Mouse (Mus musculus): ENCODE measurements around the gene Snx14. TPM values are rescaled to one million over a fixed set of nuclear protein-coding genes. Genes with fewer than 3 reads are reported as not detected.
A peak's percentile ranks its signal among the peaks of the same experiment; 100 is the strongest.

Gene Snx14
- total RNA-seq, 2 experiments from 2014 or later = 47.9 to 48.3 TPM

DNA sequence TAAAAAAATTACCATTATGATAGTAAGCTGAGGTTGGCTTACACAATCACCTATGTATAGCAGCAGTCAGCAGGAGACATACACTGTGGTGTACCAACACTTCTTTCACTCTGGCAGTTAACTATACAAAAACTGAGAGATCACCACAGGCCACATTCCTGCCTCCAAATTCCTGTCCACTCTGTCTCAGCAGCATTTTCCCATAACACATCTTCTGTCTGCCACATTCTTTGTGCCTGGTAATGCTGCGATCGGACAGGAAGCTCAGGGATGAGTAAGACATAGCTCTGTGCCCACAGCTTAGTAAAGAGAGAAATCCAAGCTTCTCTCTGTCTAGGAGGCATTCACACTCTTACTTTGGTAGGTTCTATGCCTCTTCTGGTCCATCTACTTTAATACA lies 65.8 kb downstream of the Snx14 start:
- no peak for TF ChIP-seq CTCF (conservative IDR thresholded peaks at IDR 0.05)
- no peak overlapping the region for H3K27ac ChIP-seq

DNA sequence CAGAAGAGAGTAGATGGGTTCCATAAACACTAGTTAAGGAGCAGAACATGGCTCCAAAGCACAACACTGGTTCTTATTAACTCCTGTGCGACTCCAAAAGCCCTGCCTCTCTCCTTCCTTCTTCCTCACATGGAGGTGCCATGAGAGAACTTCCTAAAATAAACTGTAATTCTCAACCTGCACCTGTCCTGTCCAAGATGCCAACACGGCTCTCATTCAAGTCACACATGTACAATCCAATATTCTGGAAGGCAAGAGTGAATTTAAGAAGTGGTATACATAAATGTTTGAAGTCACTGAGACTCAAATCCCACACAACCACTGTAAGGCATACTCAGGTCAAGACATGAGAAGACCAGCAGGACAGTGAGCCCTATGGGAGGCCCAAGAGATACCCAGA lies 67.6 kb downstream of the Snx14 start:
- no peak for DNase-seq (ENCODE audit: low spot score in 2 of 2)
- no peak for TF ChIP-seq CTCF (conservative IDR thresholded peaks at IDR 0.05)
- no peak overlapping the region for H3K4me3 ChIP-seq
- no peak overlapping the region for H3K27ac ChIP-seq

More for the DNA sequence above, 65.8 kb downstream of the Snx14 start:
- DNase-seq (ENCODE audit: low spot score in 2 of 2) = no peak
- H3K4me3 ChIP-seq = no peak overlapping the region

GRCm38 (mm10) chr9:88369666-88370065 lies 69.1 kb downstream of the Snx14 start:
- Histone ChIP-seq H3K4me3 (no peak overlapping the region), H3K27ac (no peak overlapping the region)
- TF ChIP-seq CTCF (conservative IDR thresholded peaks at IDR 0.05) = no peak
- DNase-seq (ENCODE audit: low spot score in 2 of 2) = no peak

GRCm38 (mm10) chr9:88368476-88368875 lies 70.3 kb downstream of the Snx14 start:
- no peak for DNase-seq (ENCODE audit: low spot score in 2 of 2)

DNA sequence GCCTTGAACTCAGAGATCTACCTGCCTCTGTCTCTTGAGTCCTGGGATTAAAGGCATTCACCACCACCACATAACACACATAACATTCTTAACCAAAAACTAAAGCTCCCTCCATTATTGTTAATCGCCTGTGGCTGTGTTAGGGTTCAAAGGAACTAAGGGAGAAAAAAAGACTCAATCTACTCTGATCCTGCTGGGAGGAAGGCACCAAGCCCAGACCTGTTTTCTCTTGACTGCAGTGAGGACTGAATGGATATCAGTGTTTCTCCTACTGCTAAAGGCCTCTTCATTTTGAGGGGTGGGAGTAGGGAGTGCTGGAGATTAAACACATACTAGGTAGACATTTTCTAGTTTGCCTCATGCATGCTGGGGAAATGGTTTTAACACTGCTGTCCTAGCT lies 71.0 kb downstream of the Snx14 start:
- no peak overlapping the region for H3K4me3 ChIP-seq
- no peak overlapping the region for H3K27ac ChIP-seq
- no peak for DNase-seq (ENCODE audit: low spot score in 2 of 2)
- no peak for TF ChIP-seq CTCF (conservative IDR thresholded peaks at IDR 0.05)

More at GRCm38 (mm10) chr9:88368476-88368875, 70.3 kb downstream of the Snx14 start:
- TF ChIP-seq CTCF (conservative IDR thresholded peaks at IDR 0.05) = no peak
- Histone ChIP-seq H3K4me3 (no peak overlapping the region), H3K27ac (no peak overlapping the region)

DNA sequence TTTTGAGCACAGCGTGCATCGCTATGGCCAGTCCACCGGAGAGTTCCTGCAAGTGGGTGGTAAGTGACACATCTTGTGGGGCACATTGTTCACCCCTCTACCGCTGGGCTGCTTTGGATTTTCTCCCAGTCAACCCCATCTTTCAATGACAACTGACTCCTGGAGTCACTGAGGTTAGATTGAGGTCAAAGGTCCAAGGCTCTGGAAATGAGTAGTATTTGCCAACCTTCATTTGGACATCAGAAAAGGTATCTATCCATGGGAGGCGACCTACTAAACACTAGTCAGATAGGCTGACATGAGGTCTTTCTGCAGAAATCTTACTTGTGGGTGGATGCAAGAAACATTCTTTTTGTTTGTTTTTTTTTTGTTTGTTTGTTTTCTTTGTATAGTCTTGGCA lies 71.4 kb downstream of the Snx14 start:
- no peak for TF ChIP-seq CTCF (conservative IDR thresholded peaks at IDR 0.05)
- Histone ChIP-seq H3K4me3 (no peak overlapping the region), H3K27ac (no peak overlapping the region)
- DNase-seq (ENCODE audit: low spot score in 2 of 2) = no peak

GRCm38 (mm10) chr9:88366819-88367218 lies 71.9 kb downstream of the Snx14 start:
- no peak overlapping the region for H3K4me3 ChIP-seq

GRCm38 (mm10) chr9:88366308-88366707 lies 72.5 kb downstream of the Snx14 start:
- no peak overlapping the region for H3K27ac ChIP-seq
- H3K4me3 ChIP-seq = no peak overlapping the region
- peak; percentile 57 for TF ChIP-seq CTCF (conservative IDR thresholded peaks at IDR 0.05)
- no peak for DNase-seq (ENCODE audit: low spot score in 2 of 2)

More at GRCm38 (mm10) chr9:88366819-88367218, 71.9 kb downstream of the Snx14 start:
- TF ChIP-seq CTCF (conservative IDR thresholded peaks at IDR 0.05) = no peak
- no peak overlapping the region for H3K27ac ChIP-seq
- DNase-seq (ENCODE audit: low spot score in 2 of 2) = no peak

- no peak for DNase-seq (ENCODE audit: low spot score in 2 of 2)
- H3K27ac ChIP-seq = no peak overlapping the region
- TF ChIP-seq CTCF (conservative IDR thresholded peaks at IDR 0.05) = no peak
- H3K4me3 ChIP-seq = no peak overlapping the region
Observed at GRCm38 (mm10) chr9:88363102-88363501, 75.7 kb downstream of the Snx14 start.

- no peak overlapping the region for H3K4me3 ChIP-seq
- peak; percentile 74 for TF ChIP-seq CTCF (conservative IDR thresholded peaks at IDR 0.05)
- DNase-seq (ENCODE audit: low spot score in 2 of 2) = no peak
- H3K27ac ChIP-seq = no peak overlapping the region
Observed at GRCm38 (mm10) chr9:88362055-88362850, 76.5 kb downstream of the Snx14 start.

DNA sequence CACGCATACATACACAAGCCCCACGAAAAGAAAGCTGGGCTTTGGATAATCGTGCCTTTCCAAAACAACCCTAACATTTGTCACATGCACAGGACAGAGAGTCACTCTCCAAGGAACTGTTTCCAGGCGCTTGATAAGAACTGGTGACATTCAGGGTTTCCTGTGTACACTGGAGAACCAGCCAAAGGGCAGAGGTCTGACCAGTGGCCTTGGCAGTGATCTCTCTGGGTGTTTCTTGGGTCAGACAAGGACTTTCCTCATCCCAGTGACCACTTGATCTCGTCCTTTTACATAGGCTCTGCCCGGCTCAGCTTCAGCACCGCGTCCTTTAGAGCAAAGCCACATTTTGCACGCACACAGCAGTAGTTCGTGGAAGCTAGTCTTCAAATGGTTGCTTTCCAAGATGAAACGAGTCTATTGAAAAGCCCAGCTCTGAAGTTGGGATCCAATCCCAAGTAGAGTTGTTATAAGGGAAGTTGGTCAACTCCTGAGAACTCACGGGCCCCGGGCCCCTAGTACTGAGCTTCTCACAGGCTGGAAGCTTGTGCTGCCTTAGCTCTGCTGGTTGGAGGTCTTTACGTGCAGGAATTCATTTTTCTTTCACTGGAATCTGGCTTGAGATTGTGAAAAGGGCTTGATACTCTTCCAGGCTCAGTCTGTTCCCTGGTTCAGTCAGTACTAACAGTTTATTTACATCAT lies 77.4 kb downstream of the Snx14 start:
- TF ChIP-seq CTCF (conservative IDR thresholded peaks at IDR 0.05) = no peak
- no peak overlapping the region for H3K4me3 ChIP-seq
- no peak overlapping the region for H3K27ac ChIP-seq
- DNase-seq (ENCODE audit: low spot score in 2 of 2) = no peak

GRCm38 (mm10) chr9:88359140-88359539 lies 79.6 kb downstream of the Snx14 start:
- no peak for DNase-seq (ENCODE audit: low spot score in 2 of 2)
- H3K27ac ChIP-seq = no peak overlapping the region
- TF ChIP-seq CTCF (conservative IDR thresholded peaks at IDR 0.05) = no peak
- H3K4me3 ChIP-seq = no peak overlapping the region

DNA sequence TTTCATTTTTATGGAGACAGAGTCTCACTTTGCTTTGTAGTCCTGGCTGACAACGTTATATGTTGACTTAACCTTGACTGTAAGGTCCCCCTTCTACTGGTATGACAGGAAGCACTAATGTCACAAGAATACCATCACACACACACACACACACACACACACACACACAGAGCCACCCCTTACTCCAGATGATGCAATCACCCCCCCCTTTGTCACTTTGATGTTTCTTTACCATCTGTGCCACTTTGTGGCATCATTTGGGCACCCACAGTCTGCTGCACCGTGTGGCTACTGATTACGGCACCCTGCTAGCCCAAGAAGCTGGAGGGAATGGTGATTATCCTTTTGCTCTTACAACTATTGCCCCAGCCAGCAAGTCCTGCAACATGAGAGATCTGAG lies 81.6 kb downstream of the Snx14 start:
- TF ChIP-seq CTCF (conservative IDR thresholded peaks at IDR 0.05) = no peak
- DNase-seq (ENCODE audit: low spot score in 2 of 2) = no peak
- H3K4me3 ChIP-seq = no peak overlapping the region
- no peak overlapping the region for H3K27ac ChIP-seq

DNA sequence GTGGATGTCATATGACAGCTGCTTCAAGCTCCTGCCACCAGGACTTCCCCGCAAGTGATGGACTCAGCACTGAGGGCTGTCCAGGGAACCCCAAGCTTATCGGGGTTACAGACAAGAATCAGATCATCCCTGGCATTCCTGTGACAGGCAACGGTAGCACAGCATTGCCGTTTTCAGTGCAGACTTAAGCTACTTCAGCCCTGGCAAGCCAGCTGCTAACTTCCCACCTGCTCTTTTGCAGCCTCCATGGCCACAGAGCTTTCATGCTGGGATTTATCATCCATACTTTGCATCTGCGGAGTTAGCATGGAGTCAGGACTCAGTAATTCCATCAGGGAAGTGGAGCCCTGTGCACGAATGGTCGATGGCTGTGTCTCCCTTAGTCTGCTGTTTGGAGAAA lies 85.3 kb downstream of the Snx14 start:
- no peak for DNase-seq (ENCODE audit: low spot score in 2 of 2)
- Histone ChIP-seq H3K27ac (no peak overlapping the region), H3K4me3 (no peak overlapping the region)
- no peak for TF ChIP-seq CTCF (conservative IDR thresholded peaks at IDR 0.05)

All from layer of hippocampus, adult 2 months (tissue).